Mouse (Mus musculus): ENCODE results near the gene Sbk3. TPM values are rescaled to one million over a fixed set of nuclear protein-coding genes. Genes with fewer than 3 reads are reported as not detected.

Gene Sbk3
- polyA plus RNA-seq, 1 experiment from 2014 or later = 0.10 TPM

GRCm38 (mm10) chr7:4940068-4940479 lies 30.9 kb downstream of the Sbk3 start:
- Histone ChIP-seq H3K27ac (no peak overlapping the region), H3K27me3 (ENCODE audit: insufficient read depth, poor library complexity, severe bottlenecking) (no peaks in the 10 kb centered on the region), H3K9me3 (no peaks in the 10 kb centered on the region), H3K4me3 (0 out of 2 replicates have a peak overlapping the region, but pooled peaks have one; percentile 1), H3K4me1 (replicated peaks) (peaks cover 4% of the 10 kb centered on the region), H3K36me3 (no peaks in the 10 kb centered on the region)
- peak; percentile 82 for DNase-seq (ENCODE audit: low spot score)
- 21% methylated on average over 9 of the region's 9 CpGs for WGBS

- peaks cover 2% of the 10 kb centered on the region for H3K4me1 ChIP-seq (replicated peaks)
- DNase-seq (ENCODE audit: low spot score) = peak; percentile 73
- peaks cover 6% of the 10 kb centered on the region; the same call in 1 of the 2 replicates for H3K9me3 ChIP-seq
- no peak overlapping the region for H3K4me3 ChIP-seq
- H3K36me3 ChIP-seq = no peaks in the 10 kb centered on the region
- H3K27me3 ChIP-seq (ENCODE audit: insufficient read depth, poor library complexity, severe bottlenecking) = no peaks in the 10 kb centered on the region
- WGBS = 30% methylated on average over 2 of the region's 2 CpGs
- no peak overlapping the region for H3K27ac ChIP-seq
These were observed 32.5 kb downstream of the Sbk3 start for GRCm38 (mm10) chr7:4938456-4938855.

DNA sequence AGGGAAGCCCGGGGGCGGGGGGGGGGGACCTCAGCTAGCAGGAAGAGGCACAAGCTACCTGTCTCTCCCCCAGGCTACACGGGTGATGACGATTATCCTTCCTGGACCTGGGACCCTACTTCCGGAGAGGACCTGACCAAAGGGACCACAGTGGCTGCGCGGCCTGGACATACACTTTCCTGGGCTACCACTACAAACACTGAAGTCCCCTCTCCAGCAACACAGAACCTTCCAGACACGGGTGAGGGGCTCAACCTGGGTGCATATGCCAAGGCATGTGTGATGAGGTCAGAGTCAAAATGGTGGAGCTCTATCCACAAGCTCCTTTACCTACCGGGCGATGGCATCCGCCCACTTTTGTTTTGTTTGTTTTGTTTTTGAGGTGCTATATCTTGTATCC lies 33.6 kb downstream of the Sbk3 start:
- peaks cover 6% of the 10 kb centered on the region; the same call in 1 of the 2 replicates for H3K9me3 ChIP-seq
- H3K4me3 ChIP-seq = no peak overlapping the region
- no peak for DNase-seq (ENCODE audit: low spot score)
- WGBS = 78% methylated on average over 11 of the region's 11 CpGs
- no peaks in the 10 kb centered on the region for H3K36me3 ChIP-seq
- H3K27ac ChIP-seq = no peak overlapping the region
- no peaks in the 10 kb centered on the region for H3K4me1 ChIP-seq (replicated peaks)
- no peaks in the 10 kb centered on the region for H3K27me3 ChIP-seq (ENCODE audit: insufficient read depth, poor library complexity, severe bottlenecking)

GRCm38 (mm10) chr7:4936832-4937231 lies 34.1 kb downstream of the Sbk3 start:
- no peak for DNase-seq (ENCODE audit: low spot score)
- Histone ChIP-seq H3K4me3 (no peak overlapping the region), H3K9me3 (peaks cover 6% of the 10 kb centered on the region; the same call in 1 of the 2 replicates), H3K4me1 (replicated peaks) (no peaks in the 10 kb centered on the region), H3K27ac (no peak overlapping the region), H3K36me3 (no peaks in the 10 kb centered on the region), H3K27me3 (ENCODE audit: insufficient read depth, poor library complexity, severe bottlenecking) (no peaks in the 10 kb centered on the region)
- 79% methylated on average over 10 of the region's 10 CpGs for WGBS

GRCm38 (mm10) chr7:4934160-4934914 lies 36.6 kb downstream of the Sbk3 start:
- 82% methylated on average over 4 of the region's 4 CpGs for WGBS

DNA sequence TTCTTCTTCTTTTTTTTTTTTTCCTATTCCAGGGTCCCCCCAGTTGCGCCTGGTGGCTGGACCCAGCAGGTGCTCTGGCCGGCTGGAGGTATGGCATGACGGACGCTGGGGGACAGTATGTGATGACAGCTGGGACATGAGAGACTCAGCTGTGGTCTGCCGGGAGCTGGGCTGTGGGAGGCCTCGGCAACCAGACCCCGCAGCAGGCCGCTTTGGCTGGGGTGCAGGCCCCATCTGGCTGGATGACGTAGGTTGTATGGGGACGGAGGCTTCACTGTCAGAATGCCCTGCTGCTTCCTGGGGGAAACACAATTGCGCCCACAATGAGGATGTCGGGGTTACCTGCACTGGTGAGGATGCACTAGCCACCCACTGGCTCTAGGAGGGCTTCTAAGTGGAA lies 37.9 kb downstream of the Sbk3 start:
- WGBS = 68% methylated on average over 12 of the region's 12 CpGs
- Histone ChIP-seq H3K4me1 (replicated peaks) (peaks cover 3% of the 10 kb centered on the region), H3K27me3 (ENCODE audit: insufficient read depth, poor library complexity, severe bottlenecking) (no peaks in the 10 kb centered on the region), H3K9me3 (peaks cover 6% of the 10 kb centered on the region; the same call in 1 of the 2 replicates), H3K27ac (no peak overlapping the region), H3K4me3 (no peak overlapping the region), H3K36me3 (no peaks in the 10 kb centered on the region)
- no peak for DNase-seq (ENCODE audit: low spot score)

More at GRCm38 (mm10) chr7:4934160-4934914, 36.6 kb downstream of the Sbk3 start:
- Histone ChIP-seq H3K27ac (no peak overlapping the region), H3K27me3 (ENCODE audit: insufficient read depth, poor library complexity, severe bottlenecking) (no peaks in the 10 kb centered on the region), H3K9me3 (peaks cover 6% of the 10 kb centered on the region; the same call in 1 of the 2 replicates), H3K4me3 (no peak overlapping the region), H3K4me1 (replicated peaks) (no peaks in the 10 kb centered on the region), H3K36me3 (no peaks in the 10 kb centered on the region)
- no peak for DNase-seq (ENCODE audit: low spot score)

- no peak for DNase-seq (ENCODE audit: low spot score)
- no peaks in the 10 kb centered on the region for H3K27me3 ChIP-seq (ENCODE audit: insufficient read depth, poor library complexity, severe bottlenecking)
- no peak overlapping the region for H3K4me3 ChIP-seq
- no peaks in the 10 kb centered on the region; the same call in 1 of the 2 replicates for H3K9me3 ChIP-seq
- H3K27ac ChIP-seq = peak overlapping the region; percentile 90; the same call in 1 of the 2 replicates
- H3K4me1 ChIP-seq (replicated peaks) = peaks cover 51% of the 10 kb centered on the region
- no peaks in the 10 kb centered on the region for H3K36me3 ChIP-seq
- WGBS = 76% methylated on average over 17 of the region's 17 CpGs
These were observed 42.6 kb downstream of the Sbk3 start for GRCm38 (mm10) chr7:4928323-4928722.

GRCm38 (mm10) chr7:4927711-4928110 lies 43.3 kb downstream of the Sbk3 start:
- Histone ChIP-seq H3K9me3 (no peaks in the 10 kb centered on the region; the same call in 1 of the 2 replicates), H3K36me3 (no peaks in the 10 kb centered on the region)
- 68% methylated on average over 8 of the region's 8 CpGs for WGBS

DNA sequence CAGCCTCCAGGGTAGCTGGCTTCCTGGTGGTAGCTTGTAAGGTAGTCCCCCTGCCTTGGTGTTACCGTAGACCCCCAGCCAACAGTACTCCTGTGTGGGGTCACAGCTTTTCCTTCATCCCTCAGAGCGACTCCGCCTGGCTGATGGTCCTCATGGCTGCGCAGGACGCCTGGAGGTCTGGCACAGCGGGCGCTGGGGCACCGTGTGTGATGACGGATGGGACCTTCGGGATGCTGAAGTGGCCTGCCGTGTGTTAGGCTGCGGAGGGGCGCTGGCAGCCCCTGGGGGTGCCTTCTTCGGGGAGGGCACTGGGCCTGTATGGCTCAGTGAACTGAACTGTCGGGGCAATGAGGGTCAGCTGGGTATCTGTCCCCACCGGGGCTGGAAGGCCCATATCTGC lies 44.1 kb downstream of the Sbk3 start:
- peak overlapping the region; percentile 90 for H3K27ac ChIP-seq
- no peaks in the 10 kb centered on the region for H3K27me3 ChIP-seq (ENCODE audit: insufficient read depth, poor library complexity, severe bottlenecking)
- peaks cover 66% of the 10 kb centered on the region for H3K4me1 ChIP-seq (replicated peaks)
- no peak for DNase-seq (ENCODE audit: low spot score)
- no peaks in the 10 kb centered on the region for H3K36me3 ChIP-seq
- H3K4me3 ChIP-seq = 0 out of 2 replicates have a peak overlapping the region, but pooled peaks have one; percentile 57
- no peaks in the 10 kb centered on the region; the same call in 1 of the 2 replicates for H3K9me3 ChIP-seq
- WGBS = 65% methylated on average over 16 of the region's 16 CpGs

More at GRCm38 (mm10) chr7:4927711-4928110, 43.3 kb downstream of the Sbk3 start:
- DNase-seq (ENCODE audit: low spot score) = no peak
- peak overlapping the region; percentile 90 for H3K27ac ChIP-seq
- H3K4me3 ChIP-seq = no peak overlapping the region
- peaks cover 57% of the 10 kb centered on the region for H3K4me1 ChIP-seq (replicated peaks)
- no peaks in the 10 kb centered on the region for H3K27me3 ChIP-seq (ENCODE audit: insufficient read depth, poor library complexity, severe bottlenecking)

DNA sequence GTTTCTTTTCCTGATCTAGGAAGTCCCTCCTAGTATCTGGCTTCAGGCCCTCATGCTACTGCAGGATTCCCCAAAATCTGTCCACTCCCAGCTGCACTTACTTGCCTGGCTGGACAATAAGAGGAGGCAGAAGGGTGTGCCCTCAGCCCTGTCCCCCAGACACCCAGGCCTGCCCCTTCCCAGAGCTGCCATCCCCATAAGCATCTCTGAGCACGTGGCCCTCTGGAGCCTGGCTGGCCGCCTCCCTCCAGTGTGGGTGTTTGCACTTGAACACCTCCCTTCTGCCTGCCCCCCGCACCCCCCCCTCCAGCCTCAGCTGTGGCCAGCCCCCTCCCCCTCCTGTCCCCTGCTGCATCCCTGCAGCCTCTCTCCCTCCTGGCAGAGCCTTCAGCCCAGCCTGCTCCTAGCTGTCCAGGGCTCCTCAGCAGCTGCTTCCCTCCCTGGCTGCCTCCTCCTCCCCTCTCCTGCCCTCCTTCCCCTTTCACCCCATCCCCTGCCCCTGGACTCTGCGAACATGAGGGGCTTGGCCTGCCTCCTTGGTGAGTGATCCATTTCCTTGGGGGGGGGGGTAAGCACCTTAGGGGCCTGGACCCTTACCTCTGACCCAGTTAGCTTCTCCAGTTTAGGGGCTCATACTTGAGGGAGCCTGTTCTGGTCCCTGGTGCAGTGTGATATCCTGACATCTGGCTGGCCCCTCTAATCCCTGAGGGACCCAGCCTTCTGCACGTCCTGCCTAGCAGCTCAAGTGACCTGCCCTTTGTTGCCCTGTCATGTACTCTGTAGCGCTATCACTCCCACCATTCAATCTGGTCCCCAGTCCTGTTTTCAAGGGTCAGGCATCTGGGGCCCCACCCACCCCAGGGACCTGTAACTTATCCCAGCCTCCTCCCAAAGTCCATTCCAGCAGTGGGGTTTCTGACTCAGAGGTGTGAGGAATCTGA lies 45.3 kb downstream of the Sbk3 start, which contains the start of gene Ssc5d:
TSS of gene Ssc5d (plus strand) at position 345 of the 941 bp plus-strand sequence.
- Histone ChIP-seq H3K9me3 (no peaks in the 10 kb centered on the region; the same call in 1 of the 2 replicates), H3K4me1 (replicated peaks) (peaks cover 77% of the 10 kb centered on the region), H3K36me3 (peaks cover 10% of the 10 kb centered on the region), H3K4me3 (peak within 1 kb of the TSS; percentile 57), H3K27ac (peak within 1 kb of the TSS; percentile 90), H3K27me3 (ENCODE audit: insufficient read depth, poor library complexity, severe bottlenecking) (no peaks in the 10 kb centered on the region)
- peak; percentile 70 for DNase-seq (ENCODE audit: low spot score)
- WGBS = 2% methylated on average over 6 of the region's 6 CpGs

DNA sequence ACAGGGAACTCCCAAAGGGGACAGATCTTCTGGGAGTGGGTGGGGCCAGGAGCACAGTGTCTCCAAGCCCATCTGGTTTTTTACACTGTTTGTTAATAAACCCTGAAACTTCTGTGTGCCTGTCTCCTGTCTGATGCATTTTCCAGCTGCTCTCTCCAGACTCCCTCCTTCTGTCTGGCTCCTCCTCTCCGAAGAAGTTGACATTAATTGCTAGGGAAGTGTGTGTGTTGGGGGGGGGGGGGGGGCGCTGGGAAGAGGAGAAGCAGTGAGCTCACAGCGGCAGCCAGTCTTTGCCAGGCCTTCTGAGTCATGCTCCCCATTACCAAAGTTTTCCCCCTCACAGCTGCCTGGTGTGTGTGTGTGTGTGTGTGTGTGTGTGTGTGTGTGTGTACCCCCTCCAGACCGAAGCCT lies 46.1 kb downstream of the Sbk3 start:
- Histone ChIP-seq H3K9me3 (no peaks in the 10 kb centered on the region; the same call in 1 of the 2 replicates), H3K4me3 (peak overlapping the region; percentile 57), H3K27me3 (ENCODE audit: insufficient read depth, poor library complexity, severe bottlenecking) (no peaks in the 10 kb centered on the region), H3K27ac (peak overlapping the region; percentile 90), H3K4me1 (replicated peaks) (peaks cover 82% of the 10 kb centered on the region), H3K36me3 (peaks cover 18% of the 10 kb centered on the region)
- 4% methylated on average over 4 of the region's 4 CpGs for WGBS
- DNase-seq (ENCODE audit: low spot score) = peak; percentile 54

DNA sequence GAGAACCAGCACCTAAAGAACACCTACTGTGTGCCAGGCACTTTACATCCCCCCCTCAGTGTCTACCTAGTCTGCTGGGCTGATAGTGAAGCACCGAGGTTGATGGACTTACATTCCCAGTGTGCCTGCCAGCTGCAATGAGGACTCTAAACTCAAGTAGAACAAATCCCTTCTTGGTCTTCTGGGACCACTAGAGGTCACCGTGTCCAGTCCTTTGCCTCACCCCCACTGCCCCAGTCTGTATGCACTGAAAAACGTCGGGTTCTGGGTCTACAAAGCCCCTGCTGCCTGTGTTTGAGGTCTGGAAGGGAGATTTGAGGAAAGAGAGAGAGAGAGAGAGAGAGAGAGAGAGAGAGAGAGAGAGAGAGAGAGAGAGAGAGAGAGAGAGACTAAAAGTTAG lies 46.5 kb downstream of the Sbk3 start:
- Histone ChIP-seq H3K4me1 (replicated peaks) (peaks cover 82% of the 10 kb centered on the region), H3K27me3 (ENCODE audit: insufficient read depth, poor library complexity, severe bottlenecking) (no peaks in the 10 kb centered on the region), H3K4me3 (peak overlapping the region; percentile 57), H3K9me3 (no peaks in the 10 kb centered on the region; the same call in 1 of the 2 replicates), H3K27ac (peak overlapping the region; percentile 90), H3K36me3 (peaks cover 22% of the 10 kb centered on the region)
- DNase-seq (ENCODE audit: low spot score) = no peak
- 4% methylated on average over 4 of the region's 4 CpGs for WGBS

Data from hindbrain, embryonic 10.5 days (tissue).